Mouse (Mus musculus): Measurements from ENCODE around the gene Csrp1.

DNA sequence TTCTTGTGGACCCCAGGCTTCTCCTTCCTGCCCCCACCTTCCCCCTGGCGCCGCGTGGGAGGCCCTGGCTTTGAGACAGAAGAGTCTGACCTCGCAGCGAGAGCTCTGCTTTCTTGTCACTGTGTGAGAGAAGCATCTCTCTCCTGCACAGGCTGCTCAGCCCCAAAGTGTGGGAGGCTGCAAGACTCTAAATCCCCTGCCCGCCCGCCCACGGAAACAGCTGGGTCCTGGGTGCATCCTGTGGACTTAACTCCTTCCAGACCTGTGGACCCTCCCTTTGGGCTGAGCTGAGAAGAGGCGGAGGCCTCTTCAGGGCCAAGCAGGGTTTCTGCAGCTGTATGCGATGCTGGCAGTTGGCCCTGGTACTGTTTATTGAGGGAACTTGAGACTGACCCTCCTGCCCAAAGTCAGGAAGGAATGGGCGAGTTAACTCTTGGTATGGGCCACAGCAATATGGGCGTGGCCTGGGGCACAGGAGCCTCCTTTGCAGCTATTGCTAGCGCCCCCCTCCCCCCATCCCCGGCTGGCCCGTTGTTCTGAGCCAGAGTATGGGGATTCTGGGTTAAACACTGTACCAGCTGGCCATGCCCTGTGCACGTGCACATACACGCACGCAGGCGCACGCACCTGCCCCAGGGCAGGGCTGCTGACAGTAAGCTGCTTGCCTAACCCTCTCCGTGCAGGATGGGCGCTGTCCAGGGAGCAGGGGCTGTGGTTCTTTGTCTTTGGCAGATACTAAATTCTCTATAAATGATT, 59.1 kb downstream of the Csrp1 start, which contains the start of gene Tnni1:
- no peak for TF ChIP-seq POLR2A (IDR thresholded peaks at IDR 0.05; ENCODE audit: borderline replicate concordance, extremely low read depth, low read depth, low read length)
- no peak for TF ChIP-seq CTCF (IDR thresholded peaks at IDR 0.05; ENCODE audit: insufficient read depth, low read length)
